Mouse (Mus musculus) ES-Bruce4 (cell line): ENCODE results near the gene Ankrd34a. TPM values are rescaled to one million over a fixed set of nuclear protein-coding genes. Genes with fewer than 3 reads are reported as not detected.

ENCODE experiments used
- H3K27ac ChIP-seq: 2 replicates; pipeline ENCODE4 v1.5.1; 2012; ENCODE audit warnings: low read length, inconsistent platforms; ENCODE audit not compliant: insufficient read depth
- H3K27me3 ChIP-seq: 2 replicates; pipeline ENCODE4 v1.6.1; 2012; ENCODE audit warnings: mild to moderate bottlenecking, low read length, inconsistent platforms; ENCODE audit not compliant: control insufficient read depth, poor library complexity, insufficient read depth, severe bottlenecking
- H3K36me3 ChIP-seq: 2 replicates; pipeline ENCODE4 v1.6.1; 2012; ENCODE audit warnings: inconsistent platforms, mild to moderate bottlenecking, low read length, moderate library complexity; ENCODE audit not compliant: control insufficient read depth, poor library complexity, insufficient read depth, severe bottlenecking
- H3K4me1 ChIP-seq: one replicate; pipeline ENCODE4 v1.8.1; 2011; ENCODE audit warnings: low read length; ENCODE audit not compliant: control insufficient read depth, insufficient read depth
- H3K4me3 ChIP-seq: 2 replicates; pipeline ENCODE4 v1.5.1; 2011; ENCODE audit warnings: low read depth, mild to moderate bottlenecking, low read length
- H3K9ac ChIP-seq: 2 replicates; pipeline ENCODE4 v1.6.1; 2012; ENCODE audit warnings: low read depth, mild to moderate bottlenecking, inconsistent platforms; ENCODE audit not compliant: poor library complexity, severe bottlenecking
- H3K9me3 ChIP-seq: replicated peaks from 2 replicates; pipeline ENCODE4 v1.6.1; 2012; ENCODE audit warnings: mild to moderate bottlenecking, low read length, inconsistent platforms; ENCODE audit not compliant: control insufficient read depth, poor library complexity, insufficient read depth, severe bottlenecking
- CTCF ChIP-seq: IDR thresholded peaks from one replicate; pipeline ENCODE4 v1.8.1; 2011; ENCODE audit warnings: low read depth, low read length
- EP300 ChIP-seq: IDR thresholded peaks from 2 replicates; pipeline ENCODE4 v1.6.1; 2011; ENCODE audit warnings: low read depth, low read length; ENCODE audit not compliant: insufficient read depth
- POLR2A ChIP-seq: IDR thresholded peaks from one replicate; pipeline ENCODE4 v1.8.1; 2011; ENCODE audit warnings: low read length; ENCODE audit not compliant: insufficient read depth
- polyA plus RNA-seq: library from polyadenylated mRNA; stranded (reverse); fragments of >200 nt; gene quantifications from 2 replicates; pipeline ENCODE4 v1.2.4, GENCODE M21; 2011; ENCODE audit warnings: low read depth; ENCODE audit not compliant: missing spikeins, insufficient read depth, insufficient read length

The Ankrd34a gene
- polyA plus RNA-seq, 1 experiment = 0.31 TPM

DNA sequence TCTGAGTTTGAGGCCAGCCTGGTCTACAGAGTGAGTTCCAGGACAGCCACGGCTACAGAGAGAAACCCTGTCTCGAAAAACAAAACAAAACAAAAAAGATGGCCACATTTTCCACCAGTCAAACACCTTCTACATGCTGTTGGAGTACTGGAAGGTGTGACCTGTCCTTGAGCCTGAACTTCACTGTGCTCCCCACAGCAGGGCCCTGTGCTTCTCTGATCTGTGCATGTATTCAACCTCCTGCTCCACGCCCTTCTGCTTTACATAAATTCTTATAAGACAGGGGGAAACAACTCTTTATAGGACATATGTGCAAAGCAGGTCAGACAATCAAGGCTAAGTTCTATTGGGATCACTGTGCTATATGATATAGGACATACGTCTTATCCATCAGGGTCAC, 26.8 kb downstream of the Ankrd34a start:
- Histone ChIP-seq H3K27ac (no peak overlapping the region), H3K27me3 (no peaks in the 10 kb centered on the region), H3K9ac (no peak overlapping the region), H3K36me3 (peaks cover 12% of the 10 kb centered on the region), H3K9me3 (no peaks in the 10 kb centered on the region), H3K4me3 (no peak overlapping the region), H3K4me1 (no peaks in the 10 kb centered on the region)
- TF ChIP-seq EP300 (no peak), CTCF (no peak), POLR2A (no peak)

- peak within 1 kb of the TSS; percentile 31; the same call in 1 of the 2 replicates for H3K27ac ChIP-seq
- no peaks in the 10 kb centered on the region for H3K4me1 ChIP-seq
- peak within 1 kb of the TSS; percentile 95 for H3K4me3 ChIP-seq
- H3K9me3 ChIP-seq = no peaks in the 10 kb centered on the region
- H3K27me3 ChIP-seq = no peaks in the 10 kb centered on the region
- peaks cover 19% of the 10 kb centered on the region for H3K36me3 ChIP-seq
- peak within 1 kb of the TSS; percentile 71 for H3K9ac ChIP-seq
- TF ChIP-seq EP300 (no peak), POLR2A (peak; percentile 63)
These were observed 33.5 kb downstream of the Ankrd34a start, which contains the start of gene Rbm8a for GRCm38 (mm10) chr3:96629729-96630600. Rbm8a (plus strand) TSS chr3:96629933.

DNA sequence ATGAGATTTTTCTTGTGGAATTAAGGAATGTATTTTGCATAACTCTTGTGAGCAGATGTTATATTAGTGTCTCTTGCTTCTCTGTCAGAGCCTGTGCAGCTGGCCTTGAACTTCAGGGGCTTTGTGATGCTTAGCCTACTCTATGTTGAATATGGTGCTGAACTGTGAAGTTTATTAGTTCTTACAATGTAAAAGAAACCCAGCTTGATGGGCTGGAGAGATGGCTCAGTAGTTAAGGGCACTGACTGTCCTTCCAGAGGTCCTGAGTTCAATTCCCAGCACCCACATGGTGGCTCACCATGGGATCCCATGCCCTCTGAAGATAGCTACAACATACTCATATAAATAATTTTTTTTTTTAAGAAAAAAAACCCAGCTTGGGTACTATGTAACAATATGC, 35.6 kb downstream of the Ankrd34a start:
- Histone ChIP-seq H3K27me3 (no peaks in the 10 kb centered on the region), H3K36me3 (peaks cover 19% of the 10 kb centered on the region), H3K4me1 (no peaks in the 10 kb centered on the region), H3K9ac (no peak overlapping the region), H3K4me3 (no peak overlapping the region), H3K9me3 (no peaks in the 10 kb centered on the region), H3K27ac (no peak overlapping the region)
- no peak for TF ChIP-seq CTCF
- no peak for TF ChIP-seq EP300
- TF ChIP-seq POLR2A = no peak

DNA sequence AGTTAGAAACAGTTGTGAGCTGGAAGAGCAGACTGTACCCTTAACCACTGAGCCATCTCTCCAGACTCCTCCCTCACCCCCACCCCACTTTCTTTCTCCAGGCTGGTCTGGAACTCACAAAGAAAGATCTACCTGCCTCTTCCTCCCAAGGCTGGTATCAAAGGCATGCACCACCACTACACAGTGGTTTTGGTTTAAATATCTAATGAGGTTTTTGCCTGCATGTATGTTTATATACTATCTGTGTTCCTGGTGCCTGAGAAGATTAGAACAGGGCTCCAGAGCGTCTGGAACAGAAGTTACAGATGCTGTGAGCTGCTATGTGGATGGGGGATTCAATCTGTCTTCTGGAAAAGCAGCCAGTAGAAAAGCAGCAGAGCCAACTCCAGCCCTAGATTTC, 37.6 kb downstream of the Ankrd34a start:
- H3K9ac ChIP-seq = no peak overlapping the region
- TF ChIP-seq POLR2A (no peak), CTCF (no peak), EP300 (no peak)
- no peaks in the 10 kb centered on the region for H3K4me1 ChIP-seq
- H3K4me3 ChIP-seq = no peak overlapping the region
- H3K27me3 ChIP-seq = no peaks in the 10 kb centered on the region
- no peaks in the 10 kb centered on the region for H3K9me3 ChIP-seq
- peaks cover 21% of the 10 kb centered on the region for H3K36me3 ChIP-seq
- no peak overlapping the region for H3K27ac ChIP-seq

DNA sequence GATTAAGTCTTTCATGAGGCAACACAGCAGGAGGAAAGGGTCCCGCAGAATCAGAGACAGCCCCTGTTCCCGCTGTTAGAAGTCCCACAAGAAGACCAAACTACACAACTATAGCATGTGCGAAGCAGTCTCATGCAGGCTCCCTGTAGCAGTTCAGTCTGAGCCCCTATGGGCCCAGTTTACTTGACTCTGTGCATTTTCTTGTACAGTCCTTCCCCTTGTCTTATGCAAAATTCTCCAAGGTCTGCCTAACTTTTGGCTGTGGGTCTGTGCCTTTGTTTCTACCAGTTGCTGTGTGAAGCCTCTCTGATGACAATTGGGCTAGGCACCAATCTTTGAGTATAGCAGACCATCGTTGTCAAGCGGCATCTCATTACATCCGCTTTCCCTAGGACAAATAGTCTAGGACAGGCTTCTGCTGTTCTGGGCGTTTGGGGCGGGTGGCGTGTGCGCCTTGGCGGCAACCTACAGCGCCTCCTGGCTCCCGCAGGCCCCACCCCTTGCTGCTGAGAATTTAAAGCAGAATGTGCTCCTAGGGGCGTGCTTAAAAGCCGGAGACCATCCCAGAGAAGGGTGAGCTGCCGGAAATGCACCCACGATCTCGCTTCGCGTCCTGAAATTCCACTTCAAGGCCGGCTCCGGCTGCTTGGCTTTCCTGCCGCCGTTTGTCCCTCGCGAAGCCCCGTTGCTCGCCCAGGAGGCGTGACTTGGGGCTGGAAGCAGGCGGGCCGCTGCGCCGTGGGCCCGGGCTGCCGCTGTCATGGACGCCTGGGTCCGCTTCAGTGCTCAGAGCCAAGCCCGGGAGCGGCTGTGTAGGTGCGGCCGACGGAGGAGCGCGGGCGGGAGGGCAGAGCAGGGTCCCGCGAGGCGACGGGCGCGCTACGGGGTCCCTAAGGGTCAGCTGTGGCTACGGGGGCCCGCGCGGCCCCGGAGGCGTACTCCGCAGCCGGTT, 38.8 kb downstream of the Ankrd34a start, which contains the start of the genes Pex11b and Gm42957:
Gene Pex11b (plus strand): TSS at position 449 of the 952 bp plus-strand sequence.
Gene Gm42957 (plus strand): TSS at position 547 of the 952 bp plus-strand sequence.
- Histone ChIP-seq H3K27me3 (no peaks in the 10 kb centered on the region), H3K9ac (peak within 1 kb of the TSS; percentile 88), H3K36me3 (peaks cover 21% of the 10 kb centered on the region), H3K27ac (peak within 1 kb of the TSS; percentile 67), H3K4me1 (no peaks in the 10 kb centered on the region), H3K9me3 (no peaks in the 10 kb centered on the region), H3K4me3 (peak within 1 kb of the TSS; percentile 99)
- TF ChIP-seq POLR2A (peak; percentile 38), EP300 (0 out of 2 replicates have a peak, but pooled peaks have one; percentile 13), CTCF (peak; percentile 15)
